Mouse (Mus musculus) embryonic facial prominence, embryonic 15.5 days (tissue): Measurements from ENCODE around the gene Robo1. TPM values are rescaled to one million over a fixed set of nuclear protein-coding genes. Genes with fewer than 3 reads are reported as not detected.

Experiments
- ATAC-seq: fragments of 200-750 bp; cut with Nextera tagmentation; 2 replicates; pipeline ENCODE4 v1.8.0; 2017; ENCODE audit warnings: low read depth, moderate TSS enrichment; ENCODE audit not compliant: insufficient number of reproducible peaks, low FRiP score, low TSS enrichment
- H3K27ac ChIP-seq: fragments of 300-500 bp; sonication (generic); replicated peaks from 2 replicates; pipeline ENCODE4 v1.5.1; 2015; ENCODE audit warnings: mild to moderate bottlenecking, inconsistent platforms
- H3K27me3 ChIP-seq: fragments of 300-500 bp; sonication (generic); 2 replicates; pipeline ENCODE4 v1.6.1; 2015; ENCODE audit warnings: inconsistent platforms
- H3K36me3 ChIP-seq: fragments of 300-500 bp; sonication (generic); 2 replicates; pipeline ENCODE4 v1.6.1; 2015; ENCODE audit warnings: mild to moderate bottlenecking, inconsistent platforms
- H3K4me1 ChIP-seq: fragments of 300-500 bp; sonication (generic); 2 replicates; pipeline ENCODE4 v1.6.1; 2015; ENCODE audit warnings: inconsistent platforms
- H3K4me2 ChIP-seq: fragments of 300-500 bp; sonication (generic); replicated peaks from 2 replicates; pipeline ENCODE4 v1.6.1; 2015; ENCODE audit warnings: mild to moderate bottlenecking, inconsistent platforms
- H3K4me3 ChIP-seq: fragments of 300-500 bp; sonication (generic); replicated peaks from 2 replicates; pipeline ENCODE4 v1.5.1; 2015; ENCODE audit warnings: mild to moderate bottlenecking, inconsistent platforms
- H3K9ac ChIP-seq: fragments of 300-500 bp; sonication (generic); 2 replicates; pipeline ENCODE4 v1.6.1; 2015; ENCODE audit warnings: inconsistent platforms
- H3K9me3 ChIP-seq: fragments of 300-500 bp; sonication (generic); replicated peaks from 2 replicates; pipeline ENCODE4 v1.6.1; 2016; ENCODE audit warnings: inconsistent platforms
- WGBS: fragments of 180-500 bp; shearing (Covaris S2); methylation state at CpG from one replicate; pipeline ENCODE4 v1.1.7; 2015; 5-methylcytosine and 5-hydroxymethylcytosine counted together
- polyA plus RNA-seq: library from polyadenylated mRNA; unstranded; fragments of >200 nt; fragmentation: Nextera tagmentation; extraction: Ambion mirVana; gene quantifications from 2 replicates; pipeline ENCODE4 v1.2.1, GENCODE M21; 2015

Gene Robo1
- polyA plus RNA-seq, 1 experiment from 2014 or later = 36.9 TPM

DNA sequence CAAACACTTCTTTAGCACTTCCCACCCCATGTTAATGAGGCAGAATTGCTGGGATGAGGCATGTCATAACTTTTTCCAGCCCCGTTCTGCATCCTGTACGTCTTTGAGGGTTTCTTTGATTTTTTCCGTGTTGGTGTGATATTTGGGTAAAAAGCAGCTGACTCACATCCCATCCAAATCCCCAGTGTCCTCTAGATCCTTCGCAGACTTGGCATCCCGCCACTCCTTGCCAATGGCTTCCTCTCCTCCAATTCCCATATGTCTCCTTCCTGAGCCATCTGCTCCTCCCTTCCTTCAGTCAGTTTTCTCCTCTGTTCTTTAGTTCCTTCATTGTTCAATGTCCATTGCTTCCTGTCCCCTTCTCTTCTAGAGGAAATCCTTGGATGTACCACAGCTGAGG, 605.0 kb downstream of the Robo1 start:
- no peaks in the 10 kb centered on the region for H3K27me3 ChIP-seq
- no peaks in the 10 kb centered on the region for H3K36me3 ChIP-seq
- no peak overlapping the region for H3K4me3 ChIP-seq
- 39% methylated on average over 5 of the region's 5 CpGs for WGBS
- H3K4me2 ChIP-seq = no peak overlapping the region
- no peak overlapping the region for H3K9ac ChIP-seq
- no peak overlapping the region for H3K27ac ChIP-seq
- no peaks in the 10 kb centered on the region for H3K4me1 ChIP-seq
- ATAC-seq = 0 out of 2 replicates have a peak, but pooled peaks have one; percentile 43
- H3K9me3 ChIP-seq = no peaks in the 10 kb centered on the region

DNA sequence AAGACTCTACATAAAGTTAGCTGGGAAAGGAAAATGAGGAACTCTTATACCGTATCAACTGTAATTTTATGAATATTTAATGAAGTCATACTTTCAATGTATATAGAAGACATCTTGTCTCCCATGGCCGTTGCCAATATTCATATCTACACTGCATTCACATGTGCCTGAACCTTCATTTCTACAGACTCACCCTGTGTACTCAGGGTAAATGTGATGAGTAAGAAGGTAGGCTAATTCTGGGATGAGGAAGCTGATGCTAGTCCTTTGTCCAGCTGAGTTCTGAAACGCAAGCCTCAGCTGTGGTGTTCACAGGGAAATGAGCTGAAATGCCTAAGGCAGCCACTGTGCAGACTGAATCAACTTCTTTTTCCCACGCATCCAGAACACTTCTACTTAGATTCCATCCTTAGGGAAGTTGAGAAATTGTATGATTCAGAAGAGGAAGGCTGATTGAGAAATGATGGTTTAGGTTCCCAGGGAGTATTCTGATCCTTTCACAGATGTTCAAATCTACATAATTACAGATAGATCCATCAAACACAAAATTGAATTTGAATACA, 606.0 kb downstream of the Robo1 start:
- Histone ChIP-seq H3K4me2 (no peak overlapping the region), H3K4me3 (no peak overlapping the region), H3K27me3 (no peaks in the 10 kb centered on the region), H3K9ac (no peak overlapping the region), H3K4me1 (no peaks in the 10 kb centered on the region), H3K27ac (no peak overlapping the region), H3K9me3 (no peaks in the 10 kb centered on the region), H3K36me3 (no peaks in the 10 kb centered on the region)
- no peak for ATAC-seq
- WGBS = 53% methylated on average over 4 of the region's 4 CpGs

DNA sequence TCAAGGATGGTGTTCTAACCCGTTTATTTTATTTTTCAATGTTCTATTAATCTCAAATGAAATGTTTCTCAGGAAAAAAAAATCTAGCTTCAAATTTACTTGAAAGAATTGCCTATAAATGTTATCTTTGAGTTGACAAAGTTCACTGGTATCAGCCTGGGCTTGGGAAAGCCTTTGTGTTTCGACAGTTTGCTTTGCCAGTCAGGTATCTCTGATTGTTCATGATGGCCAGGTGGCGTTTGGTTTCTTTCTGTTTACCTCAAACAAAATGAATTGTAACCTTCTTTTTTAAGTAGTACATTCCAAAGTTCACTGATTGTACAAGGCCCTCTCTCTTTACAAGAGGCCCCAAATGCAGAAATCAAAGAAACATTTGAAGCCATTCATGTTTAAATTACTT, 611.9 kb downstream of the Robo1 start:
- WGBS = 57% methylated on average over 3 of the region's 3 CpGs
- Histone ChIP-seq H3K36me3 (no peaks in the 10 kb centered on the region), H3K4me1 (peaks cover 16% of the 10 kb centered on the region), H3K4me3 (no peak overlapping the region), H3K27ac (no peak overlapping the region), H3K9me3 (no peaks in the 10 kb centered on the region), H3K9ac (no peak overlapping the region), H3K4me2 (no peak overlapping the region), H3K27me3 (no peaks in the 10 kb centered on the region)
- ATAC-seq = no peak

DNA sequence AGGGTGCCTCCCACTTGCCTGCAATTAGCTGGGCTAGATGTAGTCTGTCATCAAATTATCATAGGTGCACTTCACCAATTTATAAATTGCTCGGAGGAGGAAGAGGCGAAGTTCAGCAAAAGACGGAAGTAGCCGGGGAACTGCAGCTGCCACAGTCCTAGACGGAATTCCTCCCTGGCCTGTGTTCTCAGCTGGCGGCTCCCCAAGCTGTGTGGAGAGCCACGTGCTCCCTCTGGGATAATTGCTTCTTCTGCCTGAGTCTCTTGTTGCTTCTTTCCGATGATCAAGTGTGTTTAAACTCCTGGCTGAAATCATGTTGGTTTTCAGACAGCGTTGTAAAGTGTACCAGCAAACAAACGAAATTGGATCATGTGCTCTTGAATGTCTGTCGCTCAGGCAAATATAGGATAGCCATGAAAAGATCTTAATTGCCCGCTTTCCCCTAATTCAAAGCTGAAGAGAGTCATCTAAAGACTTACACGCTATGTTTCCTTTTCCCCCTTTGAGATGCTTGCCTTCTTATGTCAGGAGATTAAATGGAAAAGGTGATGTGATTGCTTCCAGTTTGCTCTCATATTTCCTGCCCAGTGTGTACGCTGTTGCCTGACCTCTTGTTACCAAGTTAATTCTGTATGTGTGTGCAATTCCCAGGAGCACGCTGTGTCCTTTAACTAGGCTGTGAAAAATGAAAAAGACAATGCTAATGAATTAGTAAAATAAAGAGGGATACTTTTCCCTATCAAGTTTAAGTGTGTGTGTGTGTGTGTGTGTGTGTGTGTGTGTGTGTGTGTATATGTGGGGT, 616.5 kb downstream of the Robo1 start:
- H3K9me3 ChIP-seq = no peaks in the 10 kb centered on the region
- H3K9ac ChIP-seq = no peak overlapping the region
- peaks cover 21% of the 10 kb centered on the region for H3K4me1 ChIP-seq
- H3K36me3 ChIP-seq = no peaks in the 10 kb centered on the region
- peak overlapping the region; percentile 32 for H3K4me2 ChIP-seq
- ATAC-seq = peak; percentile 86
- peak overlapping the region; percentile 51 for H3K27ac ChIP-seq
- WGBS = 14% methylated on average over 15 of the region's 15 CpGs
- H3K27me3 ChIP-seq = no peaks in the 10 kb centered on the region
- H3K4me3 ChIP-seq = peak overlapping the region; percentile 10

DNA sequence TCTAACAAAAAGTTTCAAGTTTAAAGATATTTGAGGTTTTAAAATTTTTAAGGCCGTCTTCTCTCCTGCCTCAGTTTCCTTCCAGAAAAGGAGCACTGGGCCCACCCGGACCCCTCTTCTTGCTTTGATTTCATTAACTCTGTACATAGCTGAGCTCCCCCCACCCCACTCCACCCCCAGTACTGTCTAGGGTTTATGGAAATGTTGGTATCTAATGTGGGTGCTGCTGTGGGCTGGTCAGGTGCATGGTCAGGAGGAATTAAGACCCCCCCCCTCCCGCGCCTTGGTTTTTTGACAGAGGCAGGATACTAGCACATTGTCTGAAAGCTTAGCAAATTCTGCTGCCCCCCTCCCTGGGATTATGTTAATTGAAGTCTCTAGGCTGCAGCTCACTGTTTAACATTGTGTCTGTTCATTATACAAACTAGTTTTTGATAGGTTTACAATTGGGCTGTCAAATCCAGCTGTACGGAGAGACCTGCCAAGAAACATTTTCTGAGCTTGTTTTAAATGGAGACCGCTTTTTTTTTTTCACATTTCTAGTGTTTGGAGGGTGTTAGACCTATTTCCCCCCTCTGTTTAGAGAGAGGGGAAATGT, 620.5 kb downstream of the Robo1 start:
- no peak for ATAC-seq
- WGBS = 66% methylated on average over 6 of the region's 6 CpGs

DNA sequence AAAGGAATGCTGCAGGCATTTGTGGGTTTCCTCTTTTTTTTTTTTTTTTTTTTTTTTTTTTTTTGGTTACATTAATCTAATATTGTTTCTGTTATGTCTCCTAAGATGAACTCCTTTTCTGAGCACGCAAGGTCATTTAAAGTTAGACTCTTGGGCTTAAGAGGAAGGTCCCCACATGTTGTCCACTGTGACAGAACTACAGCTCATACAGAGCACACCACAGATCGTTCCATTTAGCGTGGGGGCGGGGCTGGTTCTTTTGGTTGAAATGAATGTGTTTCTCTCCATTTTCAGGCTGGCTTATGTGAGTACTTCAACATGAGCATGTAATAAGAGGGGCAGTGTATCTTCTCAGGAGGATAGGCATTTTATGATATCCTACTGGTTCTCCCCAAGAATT, 622.8 kb downstream of the Robo1 start:
- H3K9me3 ChIP-seq = no peaks in the 10 kb centered on the region
- no peak overlapping the region for H3K27ac ChIP-seq
- no peak overlapping the region for H3K4me3 ChIP-seq
- ATAC-seq = no peak
- peaks cover 10% of the 10 kb centered on the region; the same call in 1 of the 2 replicates for H3K4me1 ChIP-seq
- no peaks in the 10 kb centered on the region for H3K27me3 ChIP-seq
- no peaks in the 10 kb centered on the region for H3K36me3 ChIP-seq
- H3K9ac ChIP-seq = no peak overlapping the region
- 59% methylated on average over 4 of the region's 4 CpGs for WGBS
- H3K4me2 ChIP-seq = no peak overlapping the region

More for the DNA sequence above, 620.5 kb downstream of the Robo1 start:
- Histone ChIP-seq H3K4me2 (no peak overlapping the region), H3K9me3 (no peaks in the 10 kb centered on the region), H3K4me3 (no peak overlapping the region), H3K9ac (no peak overlapping the region), H3K4me1 (peaks cover 23% of the 10 kb centered on the region), H3K27ac (no peak overlapping the region), H3K36me3 (no peaks in the 10 kb centered on the region), H3K27me3 (no peaks in the 10 kb centered on the region)

DNA sequence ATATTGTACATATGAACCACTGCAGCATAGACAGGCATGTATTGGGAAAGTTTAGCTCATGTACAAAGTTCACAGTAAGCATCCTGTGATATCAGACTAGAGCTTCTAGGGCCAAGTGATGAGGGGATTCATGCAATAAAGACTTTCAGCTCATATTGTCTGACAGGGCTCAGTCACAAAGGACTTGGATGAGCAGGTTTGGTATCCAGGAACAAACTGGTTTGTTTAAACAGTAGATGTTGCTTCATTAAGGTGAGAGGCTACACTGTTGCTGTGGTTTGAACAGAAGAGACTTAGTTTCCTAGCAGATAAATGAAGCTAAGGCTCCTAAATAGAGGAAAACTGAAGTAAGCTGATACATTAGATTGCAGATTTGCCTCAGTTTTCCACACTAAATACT, 626.8 kb downstream of the Robo1 start:
- Histone ChIP-seq H3K4me2 (no peak overlapping the region), H3K4me1 (0 out of 2 replicates have a peak, but pooled peaks cover 7% of the 10 kb centered on the region), H3K36me3 (no peaks in the 10 kb centered on the region), H3K27me3 (no peaks in the 10 kb centered on the region), H3K9me3 (no peaks in the 10 kb centered on the region), H3K27ac (no peak overlapping the region), H3K4me3 (no peak overlapping the region), H3K9ac (no peak overlapping the region)
- ATAC-seq = no peak

DNA sequence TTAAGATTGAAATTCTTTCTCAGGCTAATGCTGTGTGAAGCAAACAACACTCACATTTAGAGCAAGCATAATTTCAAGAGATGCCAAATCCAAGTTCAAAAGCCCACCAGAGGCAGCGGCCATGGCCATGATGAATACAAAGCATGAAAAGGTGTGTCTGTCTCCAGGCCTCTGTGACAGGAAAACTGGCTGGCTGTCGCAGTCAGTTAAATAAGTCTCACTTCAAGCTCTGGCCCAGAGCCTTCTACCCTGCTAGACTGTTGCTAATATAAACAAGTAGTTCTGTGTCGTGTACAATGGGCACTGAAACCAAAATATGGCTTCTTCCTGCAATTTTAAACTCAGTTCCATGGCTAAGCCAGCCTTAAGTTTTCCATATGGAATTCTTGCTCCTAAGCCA, 629.1 kb downstream of the Robo1 start:
- no peak overlapping the region for H3K4me2 ChIP-seq
- H3K27me3 ChIP-seq = no peaks in the 10 kb centered on the region
- 0 out of 2 replicates have a peak overlapping the region, but pooled peaks have one; percentile 25 for H3K27ac ChIP-seq
- no peak overlapping the region for H3K9ac ChIP-seq
- H3K9me3 ChIP-seq = no peaks in the 10 kb centered on the region
- ATAC-seq = no peak
- 0 out of 2 replicates have a peak, but pooled peaks cover 3% of the 10 kb centered on the region for H3K4me1 ChIP-seq
- H3K36me3 ChIP-seq = no peaks in the 10 kb centered on the region
- 33% methylated on average over 3 of the region's 3 CpGs for WGBS
- H3K4me3 ChIP-seq = no peak overlapping the region

DNA sequence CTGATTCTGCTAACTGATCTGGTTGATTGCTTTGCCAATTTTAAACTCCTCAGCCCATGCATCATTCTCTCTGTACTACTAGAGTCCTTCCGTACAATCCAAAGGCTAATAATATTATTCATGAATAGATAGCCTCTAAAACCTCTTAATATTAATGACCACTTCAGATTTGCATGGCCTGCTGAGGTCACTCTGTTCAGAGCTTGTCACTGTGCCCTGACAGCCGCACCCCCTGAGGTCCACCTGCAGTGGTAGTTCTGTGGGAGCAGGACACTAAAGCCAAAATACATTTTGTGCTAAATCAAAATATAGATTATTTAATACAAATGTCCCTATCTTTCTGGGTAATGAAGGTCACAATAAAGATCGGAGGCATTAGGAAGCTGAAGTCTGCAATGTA, 631.8 kb downstream of the Robo1 start:
- Histone ChIP-seq H3K27me3 (no peaks in the 10 kb centered on the region), H3K4me1 (0 out of 2 replicates have a peak, but pooled peaks cover 3% of the 10 kb centered on the region), H3K9ac (no peak overlapping the region), H3K4me2 (no peak overlapping the region), H3K27ac (no peak overlapping the region), H3K9me3 (no peaks in the 10 kb centered on the region), H3K4me3 (no peak overlapping the region), H3K36me3 (no peaks in the 10 kb centered on the region)
- WGBS = 97% methylated on average over 3 of the region's 3 CpGs
- no peak for ATAC-seq

DNA sequence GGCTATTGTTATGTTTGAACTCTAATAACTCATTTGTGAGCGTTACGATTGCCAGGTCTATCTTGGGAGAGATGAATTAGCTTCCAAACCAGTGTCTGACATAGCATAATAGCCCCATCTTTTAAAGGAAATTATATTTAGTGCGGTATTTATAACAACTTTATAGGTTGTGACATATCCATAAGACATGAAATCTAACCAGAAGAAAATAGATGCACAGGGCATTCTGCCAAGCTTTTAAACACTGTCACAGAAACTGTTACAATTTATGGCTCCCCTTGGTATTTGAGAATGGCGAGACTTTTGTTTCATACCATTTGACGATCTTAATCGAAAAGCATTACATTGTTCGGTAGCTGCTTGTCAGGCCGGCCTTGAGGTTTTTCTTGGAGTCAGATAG, 632.7 kb downstream of the Robo1 start:
- WGBS = 81% methylated on average over 8 of the region's 8 CpGs

DNA sequence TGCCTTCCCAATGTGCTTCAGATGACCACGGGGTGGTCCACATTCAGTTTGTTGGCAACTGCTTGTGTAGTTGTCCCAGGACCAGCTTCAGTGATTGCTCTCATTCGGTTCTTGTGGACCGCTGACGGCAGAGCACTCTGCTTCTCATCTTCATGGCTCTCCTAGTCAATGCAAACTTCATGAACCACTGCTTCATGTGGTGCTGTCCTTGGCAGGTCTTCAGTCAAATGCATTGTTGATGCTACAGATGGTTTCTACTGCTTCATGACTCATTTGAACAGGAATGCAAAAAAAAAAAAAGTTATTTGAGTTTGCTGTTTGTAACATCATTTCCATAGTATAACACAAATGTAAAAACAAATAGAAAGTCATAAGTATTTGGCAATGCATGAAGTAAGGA, 636.3 kb downstream of the Robo1 start:
- H3K27ac ChIP-seq = no peak overlapping the region
- H3K9ac ChIP-seq = no peak overlapping the region
- H3K4me2 ChIP-seq = no peak overlapping the region
- no peaks in the 10 kb centered on the region for H3K9me3 ChIP-seq
- WGBS = 73% methylated on average over 4 of the region's 4 CpGs
- H3K27me3 ChIP-seq = no peaks in the 10 kb centered on the region
- no peak overlapping the region for H3K4me3 ChIP-seq
- no peaks in the 10 kb centered on the region for H3K4me1 ChIP-seq
- H3K36me3 ChIP-seq = no peaks in the 10 kb centered on the region
- ATAC-seq = peak; percentile 39; the same call in 1 of the 2 replicates

More for the DNA sequence above, 632.7 kb downstream of the Robo1 start:
- no peak overlapping the region for H3K4me2 ChIP-seq
- no peaks in the 10 kb centered on the region for H3K36me3 ChIP-seq
- no peaks in the 10 kb centered on the region for H3K27me3 ChIP-seq
- no peak overlapping the region for H3K4me3 ChIP-seq
- no peaks in the 10 kb centered on the region for H3K9me3 ChIP-seq
- H3K4me1 ChIP-seq = 0 out of 2 replicates have a peak, but pooled peaks cover 3% of the 10 kb centered on the region
- no peak overlapping the region for H3K27ac ChIP-seq
- H3K9ac ChIP-seq = no peak overlapping the region
- no peak for ATAC-seq
